Mouse (Mus musculus) forebrain, embryonic 16.5 days (tissue): Measurements from ENCODE around the gene Rhbdd2. TPM values are rescaled to one million over a fixed set of nuclear protein-coding genes. Genes with fewer than 3 reads are reported as not detected.

Experiments used
- ATAC-seq: fragments of 200-750 bp; cut with Nextera tagmentation; 2 replicates; pipeline ENCODE4 v1.8.0; 2017; ENCODE audit warnings: mild to moderate bottlenecking, moderate library complexity
- H3K27ac ChIP-seq: fragments of 300-500 bp; sonication (generic); 2 replicates; pipeline ENCODE4 v1.5.1; 2014; ENCODE audit warnings: low read length, control low read depth
- H3K27me3 ChIP-seq: fragments of 300-500 bp; sonication (generic); replicated peaks from 2 replicates; pipeline ENCODE4 v1.6.1; 2014; ENCODE audit warnings: low read length; ENCODE audit not compliant: control insufficient read depth, insufficient read depth
- H3K36me3 ChIP-seq: fragments of 300-500 bp; sonication (generic); 2 replicates; pipeline ENCODE4 v1.6.1; 2014; ENCODE audit not compliant: control insufficient read depth, insufficient read depth
- H3K4me1 ChIP-seq: fragments of 300-500 bp; sonication (generic); replicated peaks from 2 replicates; pipeline ENCODE4 v1.6.1; 2014; ENCODE audit warnings: low read length; ENCODE audit not compliant: control insufficient read depth, insufficient read depth
- H3K4me2 ChIP-seq: fragments of 300-500 bp; sonication (generic); 2 replicates; pipeline ENCODE4 v1.6.1; 2014; ENCODE audit warnings: mild to moderate bottlenecking, low read length, control low read depth
- H3K4me3 ChIP-seq: fragments of 300-500 bp; sonication (generic); replicated peaks from 2 replicates; pipeline ENCODE4 v1.5.1; 2014; ENCODE audit warnings: mild to moderate bottlenecking, low read length, control low read depth
- H3K9ac ChIP-seq: fragments of 300-500 bp; sonication (generic); replicated peaks from 2 replicates; pipeline ENCODE4 v1.6.1; 2014; ENCODE audit warnings: low read depth, low read length, control low read depth
- H3K9me3 ChIP-seq: fragments of 300-500 bp; sonication (generic); 2 replicates; pipeline ENCODE4 v1.6.1; 2016; ENCODE audit warnings: low read length; ENCODE audit not compliant: control insufficient read depth
- WGBS: fragments of 180-500 bp; shearing (Covaris S2); extraction: QIAGEN DNeasy Blood & Tissue Kit; methylation state at CpG from one replicate; pipeline ENCODE4 v1.1.7; 2014; 5-methylcytosine and 5-hydroxymethylcytosine counted together
- polyA plus RNA-seq: library from polyadenylated mRNA; unstranded; fragments of >200 nt; fragmentation: Nextera tagmentation; extraction: Ambion mirVana; gene quantifications from 2 replicates; pipeline ENCODE4 v1.2.1, GENCODE M21; 2015

Rhbdd2 gene
- polyA plus RNA-seq, 1 experiment from 2014 or later, result 72.2 TPM

DNA sequence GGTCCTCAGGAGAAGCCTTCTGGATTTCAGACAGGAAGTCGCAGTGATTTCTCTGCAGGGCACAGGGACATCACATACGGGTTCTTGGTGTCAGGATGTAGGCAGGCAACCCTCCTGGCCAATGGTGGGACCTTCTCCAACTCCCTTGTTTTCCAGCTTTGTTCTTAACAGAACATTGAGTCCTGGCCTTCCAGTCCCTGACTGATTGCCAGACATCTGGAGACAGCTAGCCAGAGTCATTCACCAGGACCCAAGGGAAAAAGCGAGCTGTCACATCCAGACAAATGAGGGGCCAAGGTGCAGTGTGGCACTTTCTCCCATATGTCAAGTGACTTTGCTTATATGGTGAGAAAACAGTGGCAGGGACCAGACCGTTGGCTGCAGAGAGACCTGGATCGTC, 23.6 kb downstream of the Rhbdd2 start:
- Histone ChIP-seq H3K36me3 (no peaks in the 10 kb centered on the region), H3K4me2 (no peak overlapping the region), H3K27me3 (no peaks in the 10 kb centered on the region), H3K27ac (no peak overlapping the region), H3K4me3 (no peak overlapping the region), H3K9me3 (no peaks in the 10 kb centered on the region), H3K4me1 (no peaks in the 10 kb centered on the region), H3K9ac (no peak overlapping the region)
- WGBS, result 93% methylated on average over 5 of the region's 5 CpGs
- no peak for ATAC-seq

DNA sequence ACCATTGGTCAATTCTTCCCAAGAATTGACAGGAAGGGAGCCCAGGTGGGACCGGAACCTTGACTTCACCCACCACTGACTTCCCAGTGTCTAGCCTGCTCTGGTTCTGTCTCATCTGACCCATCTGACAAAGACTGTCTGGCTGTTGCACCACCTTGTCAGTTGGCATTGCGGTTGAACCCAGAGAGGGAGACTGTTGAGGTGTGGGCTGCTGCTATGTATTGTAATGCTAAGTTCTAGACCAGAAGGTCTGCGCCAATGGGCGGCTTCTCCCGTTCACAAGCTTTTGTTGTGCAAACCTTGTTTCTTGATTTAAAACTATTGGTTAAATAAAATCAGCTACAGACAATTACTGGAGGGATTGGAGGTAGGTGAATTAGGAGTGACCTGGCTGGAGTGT, 24.7 kb downstream of the Rhbdd2 start:
- Histone ChIP-seq H3K9me3 (no peaks in the 10 kb centered on the region), H3K4me3 (no peak overlapping the region), H3K4me2 (no peak overlapping the region), H3K27me3 (no peaks in the 10 kb centered on the region), H3K4me1 (no peaks in the 10 kb centered on the region), H3K27ac (no peak overlapping the region), H3K9ac (no peak overlapping the region), H3K36me3 (no peaks in the 10 kb centered on the region)
- WGBS, result 75% methylated on average over 5 of the region's 5 CpGs
- ATAC-seq, result no peak

DNA sequence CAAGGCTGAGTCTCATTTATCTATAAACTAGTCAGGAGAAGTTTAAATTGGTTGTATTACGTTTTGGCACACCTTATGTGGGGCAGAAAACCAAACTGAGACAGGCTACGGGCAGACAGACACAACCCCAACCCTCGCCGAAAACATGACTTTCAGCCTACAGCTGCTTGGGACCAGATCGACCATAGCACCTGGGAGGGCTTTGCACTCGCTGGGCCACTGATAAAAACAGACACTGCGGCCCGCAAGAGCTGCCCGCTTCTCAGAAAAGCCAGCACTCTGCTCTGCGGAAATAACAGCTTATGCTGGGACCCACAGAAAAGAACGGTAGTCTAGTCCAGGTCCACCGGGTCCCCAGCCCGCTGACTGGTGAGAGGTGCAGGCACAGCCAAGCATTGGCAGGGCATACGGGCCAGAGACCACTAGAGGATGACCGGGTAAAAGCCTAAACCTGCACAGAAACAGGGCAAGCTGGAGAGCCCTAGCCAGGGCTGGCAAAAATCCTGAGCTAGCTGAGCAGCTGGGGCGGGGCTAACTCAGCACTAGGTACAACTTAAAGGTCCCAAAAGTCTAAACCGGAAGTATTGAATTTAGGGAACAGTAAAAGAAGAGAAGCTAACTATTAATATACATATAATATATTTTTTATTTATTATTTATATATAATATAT, 25.4 kb downstream of the Rhbdd2 start:
- ATAC-seq, result no peak
- WGBS, result 55% methylated on average over 17 of the region's 17 CpGs

DNA sequence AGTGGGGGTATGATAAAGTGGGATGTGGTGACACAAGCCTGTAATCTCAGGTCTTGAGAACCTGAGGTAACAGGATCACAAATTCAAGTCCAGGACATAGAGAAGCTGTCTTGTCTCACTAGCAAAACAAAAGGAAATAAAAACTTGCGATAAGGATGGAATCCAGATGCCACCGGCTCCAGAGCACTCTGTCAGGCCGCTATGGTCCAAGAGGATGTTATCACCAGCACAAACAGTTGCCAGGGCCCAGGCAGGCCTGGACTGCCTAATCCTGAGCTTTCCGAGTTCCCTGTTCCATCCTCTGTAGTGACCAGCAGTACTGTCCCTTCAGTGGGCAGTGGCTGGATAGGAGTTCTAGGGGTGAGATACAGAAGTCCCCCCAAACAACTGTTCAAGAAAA, 27.5 kb downstream of the Rhbdd2 start:
- H3K4me3 ChIP-seq, result no peak overlapping the region
- no peaks in the 10 kb centered on the region for H3K4me1 ChIP-seq
- ATAC-seq, result no peak
- H3K9me3 ChIP-seq, result no peaks in the 10 kb centered on the region
- WGBS, result 82% methylated on average over 4 of the region's 4 CpGs
- no peaks in the 10 kb centered on the region for H3K27me3 ChIP-seq
- H3K9ac ChIP-seq, result no peak overlapping the region
- no peaks in the 10 kb centered on the region for H3K36me3 ChIP-seq
- no peak overlapping the region for H3K4me2 ChIP-seq
- no peak overlapping the region for H3K27ac ChIP-seq

More for the DNA sequence above, 25.4 kb downstream of the Rhbdd2 start:
- no peak overlapping the region for H3K4me3 ChIP-seq
- H3K4me1 ChIP-seq, result no peaks in the 10 kb centered on the region
- H3K9me3 ChIP-seq, result no peaks in the 10 kb centered on the region
- H3K27ac ChIP-seq, result no peak overlapping the region
- no peak overlapping the region for H3K9ac ChIP-seq
- no peaks in the 10 kb centered on the region for H3K27me3 ChIP-seq
- no peak overlapping the region for H3K4me2 ChIP-seq
- no peaks in the 10 kb centered on the region for H3K36me3 ChIP-seq

DNA sequence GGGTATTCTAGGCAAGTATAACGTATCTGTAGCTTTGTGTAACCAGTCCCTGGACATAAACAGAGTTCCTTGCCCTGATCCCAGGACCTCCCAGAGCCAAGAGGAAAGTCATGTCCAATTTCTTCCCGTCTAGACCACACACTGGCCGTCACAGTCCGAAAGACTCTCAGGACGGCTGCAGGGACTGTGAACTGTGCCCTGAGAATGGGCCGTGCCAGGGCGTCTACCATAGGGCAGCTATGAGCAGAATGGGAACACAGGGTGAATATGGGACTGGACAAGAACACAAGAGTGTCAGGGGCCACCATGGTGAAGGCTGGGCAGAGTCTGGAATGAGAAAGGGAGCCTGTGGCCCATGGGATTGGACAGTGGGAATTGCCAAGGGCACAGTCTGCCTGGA, 28.1 kb downstream of the Rhbdd2 start:
- Histone ChIP-seq H3K36me3 (no peaks in the 10 kb centered on the region), H3K4me3 (no peak overlapping the region), H3K4me2 (no peak overlapping the region), H3K4me1 (no peaks in the 10 kb centered on the region), H3K27me3 (no peaks in the 10 kb centered on the region), H3K27ac (no peak overlapping the region), H3K9me3 (no peaks in the 10 kb centered on the region), H3K9ac (no peak overlapping the region)
- ATAC-seq, result no peak
- WGBS, result 82% methylated on average over 7 of the region's 7 CpGs

DNA sequence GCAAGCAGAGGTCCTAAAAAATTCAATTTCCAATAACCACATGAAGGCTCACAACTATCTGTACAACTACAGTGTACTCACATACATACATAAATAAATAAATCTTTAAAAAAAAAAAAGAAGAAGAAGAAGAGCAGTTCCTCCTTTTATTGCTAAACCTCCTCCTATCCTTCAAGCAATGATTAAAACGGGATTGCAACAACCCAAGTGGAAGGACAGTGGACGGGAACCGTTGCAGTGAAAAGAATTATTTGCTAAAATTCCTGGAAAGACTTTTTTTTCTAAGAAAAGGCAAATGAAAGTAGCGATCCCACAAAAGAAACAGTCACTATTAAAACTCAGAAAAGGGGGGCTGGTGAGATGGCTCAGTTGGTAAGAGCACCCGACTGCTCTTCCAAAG, 34.5 kb downstream of the Rhbdd2 start:
- H3K27me3 ChIP-seq, result no peaks in the 10 kb centered on the region
- 88% methylated on average over 5 of the region's 5 CpGs for WGBS

DNA sequence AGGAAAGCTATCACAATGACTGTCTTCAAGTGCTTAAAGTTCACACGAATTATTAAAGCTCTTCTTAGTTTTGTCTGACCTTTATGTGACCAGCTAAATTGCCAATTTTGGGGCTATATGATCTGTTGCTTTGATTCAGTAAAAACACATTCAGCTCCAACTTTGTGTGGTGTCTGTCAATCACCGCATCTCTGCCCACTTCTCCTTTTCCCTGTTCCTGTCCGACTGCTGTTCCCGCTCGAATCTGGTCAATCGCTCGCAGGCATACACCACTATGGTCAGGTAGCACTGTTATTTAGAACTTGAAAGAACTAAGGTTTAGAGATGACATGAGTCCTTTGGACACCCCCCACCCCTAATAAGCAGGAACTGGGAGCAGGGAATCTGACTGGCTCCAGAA, 35.7 kb downstream of the Rhbdd2 start:
- H3K36me3 ChIP-seq, result no peaks in the 10 kb centered on the region
- no peaks in the 10 kb centered on the region for H3K4me1 ChIP-seq
- WGBS, result 86% methylated on average over 7 of the region's 7 CpGs
- H3K4me3 ChIP-seq, result no peak overlapping the region
- no peak overlapping the region for H3K4me2 ChIP-seq
- no peak for ATAC-seq
- H3K9ac ChIP-seq, result no peak overlapping the region
- no peak overlapping the region for H3K27ac ChIP-seq
- no peaks in the 10 kb centered on the region for H3K27me3 ChIP-seq
- H3K9me3 ChIP-seq, result no peaks in the 10 kb centered on the region

More for the DNA sequence above, 34.5 kb downstream of the Rhbdd2 start:
- Histone ChIP-seq H3K4me3 (no peak overlapping the region), H3K4me2 (no peak overlapping the region), H3K9ac (no peak overlapping the region), H3K4me1 (no peaks in the 10 kb centered on the region), H3K27ac (no peak overlapping the region), H3K9me3 (no peaks in the 10 kb centered on the region), H3K36me3 (no peaks in the 10 kb centered on the region)
- no peak for ATAC-seq

DNA sequence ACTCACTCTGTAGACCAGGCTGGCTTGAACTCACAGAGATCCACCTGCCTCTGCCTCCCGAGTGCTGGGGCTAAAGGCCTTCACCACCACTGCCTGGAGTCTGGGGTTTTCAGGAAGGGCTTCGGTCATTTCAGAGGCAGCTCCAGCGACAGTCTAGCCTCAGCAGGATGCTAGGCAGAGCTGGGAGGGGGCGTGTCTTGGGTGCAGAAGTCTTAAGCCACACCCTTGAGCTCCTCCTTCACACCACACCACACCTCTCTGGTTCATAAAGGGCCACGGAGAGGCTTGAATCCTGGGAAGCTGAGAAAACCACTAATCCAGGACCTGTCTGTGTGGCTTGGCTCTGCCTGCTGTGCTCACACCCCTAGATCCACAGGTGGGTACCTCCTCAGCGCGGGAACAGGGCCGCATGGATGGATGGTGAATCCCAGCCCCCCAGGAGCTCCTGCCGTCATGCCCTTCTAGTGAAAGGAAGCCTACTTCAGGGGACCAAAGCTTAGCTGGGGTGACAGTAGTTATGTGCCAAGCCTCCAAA, 37.4 kb downstream of the Rhbdd2 start, which contains the start of gene Por:
Gene Por (plus strand): TSS at position 293 of the 535 bp plus-strand sequence.
- H3K9me3 ChIP-seq, result no peaks in the 10 kb centered on the region
- peaks cover 8% of the 10 kb centered on the region for H3K4me1 ChIP-seq
- ATAC-seq, result no peak
- H3K4me2 ChIP-seq, result no peak within 1 kb of the TSS
- H3K4me3 ChIP-seq, result no peak within 1 kb of the TSS
- H3K9ac ChIP-seq, result no peak within 1 kb of the TSS
- no peaks in the 10 kb centered on the region for H3K27me3 ChIP-seq
- no peak within 1 kb of the TSS for H3K27ac ChIP-seq
- 24% methylated on average over 9 of the region's 9 CpGs for WGBS
- no peaks in the 10 kb centered on the region for H3K36me3 ChIP-seq

DNA sequence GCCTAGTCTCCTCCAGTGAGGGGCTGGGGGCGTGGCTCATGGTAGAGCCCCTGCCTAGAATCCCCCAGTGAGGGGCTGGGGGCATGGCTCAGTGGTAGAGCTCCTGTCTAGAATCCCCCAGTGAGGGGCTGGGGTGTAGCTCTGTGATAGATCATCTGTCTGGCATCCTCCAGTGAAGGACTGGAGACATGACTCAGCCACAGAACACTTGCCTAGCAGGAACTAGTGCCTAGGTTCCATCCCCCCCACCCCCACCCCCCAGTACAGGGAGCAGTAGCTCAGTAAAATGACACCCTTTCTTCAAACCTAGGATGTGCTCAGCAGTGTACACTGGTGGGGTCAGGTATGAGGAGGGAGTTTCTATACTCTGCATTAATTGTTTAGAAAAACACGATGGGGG, 38.5 kb downstream of the Rhbdd2 start:
- Histone ChIP-seq H3K4me2 (no peak overlapping the region), H3K27ac (no peak overlapping the region), H3K4me3 (no peak overlapping the region), H3K27me3 (no peaks in the 10 kb centered on the region), H3K36me3 (no peaks in the 10 kb centered on the region), H3K9ac (no peak overlapping the region), H3K9me3 (no peaks in the 10 kb centered on the region), H3K4me1 (peaks cover 15% of the 10 kb centered on the region)
- ATAC-seq, result no peak
- WGBS, result 53% methylated on average over 2 of the region's 2 CpGs

DNA sequence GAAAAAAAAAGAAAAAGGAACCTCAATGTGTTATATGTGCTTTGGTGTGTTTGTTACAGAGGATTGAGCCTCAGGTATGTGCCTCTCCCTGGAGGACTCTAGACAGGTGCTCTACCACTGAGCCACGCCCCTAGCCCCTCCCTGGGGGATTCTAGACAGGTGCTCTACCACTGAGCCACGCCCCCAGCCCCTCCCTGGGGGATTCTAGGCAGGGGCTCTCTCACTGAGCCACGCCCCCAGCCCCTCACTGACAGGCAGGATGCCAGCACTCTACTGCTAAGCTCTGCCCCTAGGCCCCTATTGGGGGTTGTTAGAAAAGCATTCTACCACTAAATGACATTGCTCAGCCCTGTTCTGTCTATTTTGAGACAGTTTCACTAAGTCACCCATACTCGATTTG, 40.1 kb downstream of the Rhbdd2 start:
- Histone ChIP-seq H3K36me3 (no peaks in the 10 kb centered on the region), H3K27ac (no peak overlapping the region), H3K9ac (no peak overlapping the region), H3K4me3 (no peak overlapping the region), H3K9me3 (no peaks in the 10 kb centered on the region), H3K4me2 (no peak overlapping the region), H3K27me3 (no peaks in the 10 kb centered on the region), H3K4me1 (peaks cover 15% of the 10 kb centered on the region)
- 56% methylated on average over 4 of the region's 4 CpGs for WGBS
- no peak for ATAC-seq
